Mouse (Mus musculus): ENCODE data around the gene Nrap. TPM values are rescaled to one million over a fixed set of nuclear protein-coding genes. Genes with fewer than 3 reads are reported as not detected.

Nrap gene
- polyA plus RNA-seq, 1 experiment from 2014 or later, result 0.10 TPM

DNA sequence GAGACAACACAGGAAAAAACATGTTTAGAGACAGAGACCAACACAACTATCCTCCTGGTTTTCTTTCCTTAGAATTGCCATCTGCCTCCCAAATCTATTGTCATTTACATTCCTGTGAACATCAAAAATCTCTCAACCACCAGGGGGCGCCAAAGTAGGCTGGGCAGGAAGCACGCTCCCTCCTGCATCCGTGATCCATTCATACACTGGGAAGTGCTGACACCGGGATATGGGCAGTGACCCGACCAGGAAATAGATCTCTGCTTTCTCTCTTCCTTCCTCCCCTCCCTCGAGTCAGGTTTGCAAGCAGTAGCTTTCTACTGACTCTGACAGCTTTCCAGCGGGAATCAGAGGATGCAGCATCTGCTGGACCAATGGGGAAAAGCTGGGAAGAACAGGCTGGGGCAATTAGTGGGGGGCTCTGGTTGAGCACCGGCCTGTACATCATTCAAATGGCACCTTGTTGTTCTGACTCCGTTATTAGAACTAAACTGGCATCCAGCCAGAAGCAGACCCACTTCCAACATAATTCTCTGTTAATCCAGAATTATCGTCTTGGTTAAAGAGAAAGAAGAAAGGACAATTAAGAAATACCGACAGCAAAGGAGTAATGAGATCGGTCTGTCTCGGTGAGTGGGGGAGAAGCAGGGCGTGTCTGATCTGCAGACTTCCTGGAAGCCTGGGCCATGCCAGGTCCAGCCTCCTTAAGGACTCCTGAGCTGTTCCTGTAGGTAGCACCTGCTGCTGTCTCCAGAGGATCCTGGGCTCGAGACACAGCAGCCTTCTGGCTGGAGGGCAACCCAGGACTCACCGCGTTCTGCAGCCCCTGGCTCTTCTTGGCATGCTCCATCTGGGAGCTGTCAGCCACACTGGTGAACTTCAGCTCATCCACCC, 33.1 kb downstream of the Nrap start:
- Histone ChIP-seq H3K27ac (no peak overlapping the region), H3K9ac (no peak overlapping the region), H3K4me2 (no peak overlapping the region), H3K9me3 (replicated peaks) (no peaks in the 10 kb centered on the region), H3K27me3 (replicated peaks) (no peaks in the 10 kb centered on the region), H3K4me1 (peaks cover 8% of the 10 kb centered on the region; the same call in 1 of the 2 replicates), H3K36me3 (no peaks in the 10 kb centered on the region), H3K4me3 (no peak overlapping the region)
- WGBS (ENCODE audit: insufficient replicate concordance), result 31% methylated on average over 17 of the region's 17 CpGs
- ATAC-seq, result no peak

DNA sequence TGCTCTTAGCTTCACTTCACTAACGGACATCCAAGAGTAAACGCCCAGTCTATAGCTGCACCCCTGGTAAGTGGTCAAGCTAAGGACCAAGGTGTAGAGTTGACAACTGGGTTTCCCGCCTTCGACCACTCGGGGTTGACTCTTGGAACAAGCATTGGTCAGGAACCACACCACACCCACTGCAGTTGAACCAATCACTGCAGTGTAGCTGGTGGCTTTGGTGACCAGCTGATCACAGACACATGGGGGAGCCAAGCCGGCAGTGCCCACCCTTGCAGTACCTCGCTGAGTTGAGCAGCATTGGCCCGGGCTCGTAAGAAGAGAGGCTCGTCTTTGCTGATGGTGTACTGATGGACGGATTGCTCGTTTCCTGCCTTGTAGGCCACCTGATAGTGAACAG, 34.6 kb downstream of the Nrap start:
- Histone ChIP-seq H3K4me3 (no peak overlapping the region), H3K4me1 (peaks cover 8% of the 10 kb centered on the region; the same call in 1 of the 2 replicates), H3K27me3 (replicated peaks) (no peaks in the 10 kb centered on the region), H3K27ac (no peak overlapping the region), H3K4me2 (no peak overlapping the region), H3K9me3 (replicated peaks) (no peaks in the 10 kb centered on the region), H3K36me3 (no peaks in the 10 kb centered on the region), H3K9ac (no peak overlapping the region)
- 69% methylated on average over 12 of the region's 12 CpGs for WGBS (ENCODE audit: insufficient replicate concordance)
- ATAC-seq, result no peak

DNA sequence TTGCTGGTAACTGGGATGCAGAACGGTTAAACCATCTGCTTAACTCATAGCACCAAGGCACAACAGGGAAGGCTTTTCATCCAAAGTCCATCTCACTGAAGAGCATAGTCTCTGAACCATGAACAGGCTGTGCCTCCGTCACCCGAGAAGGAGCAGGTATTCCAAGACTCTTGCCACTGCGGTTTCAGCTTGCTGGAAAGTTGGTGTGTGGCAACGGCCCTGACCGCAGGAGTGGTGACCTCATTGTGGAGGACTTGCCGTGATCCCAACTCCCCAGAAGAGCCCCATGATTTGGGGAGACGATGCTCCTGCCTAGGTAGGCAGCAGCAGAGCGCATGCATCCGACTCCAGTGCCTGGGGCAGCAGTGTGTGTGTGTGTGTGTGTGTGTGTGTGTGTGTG, 36.1 kb downstream of the Nrap start:
- Histone ChIP-seq H3K4me1 (peaks cover 8% of the 10 kb centered on the region; the same call in 1 of the 2 replicates), H3K9me3 (replicated peaks) (no peaks in the 10 kb centered on the region), H3K27me3 (replicated peaks) (no peaks in the 10 kb centered on the region), H3K4me3 (no peak overlapping the region), H3K4me2 (no peak overlapping the region), H3K36me3 (no peaks in the 10 kb centered on the region), H3K9ac (no peak overlapping the region), H3K27ac (no peak overlapping the region)
- 73% methylated on average over 10 of the region's 10 CpGs for WGBS (ENCODE audit: insufficient replicate concordance)
- ATAC-seq, result no peak

GRCm38 (mm10) chr19:56349295-56349694, 40.5 kb downstream of the Nrap start:
- no peaks in the 10 kb centered on the region for H3K36me3 ChIP-seq
- ATAC-seq, result no peak; the same call in 1 of the 2 replicates

DNA sequence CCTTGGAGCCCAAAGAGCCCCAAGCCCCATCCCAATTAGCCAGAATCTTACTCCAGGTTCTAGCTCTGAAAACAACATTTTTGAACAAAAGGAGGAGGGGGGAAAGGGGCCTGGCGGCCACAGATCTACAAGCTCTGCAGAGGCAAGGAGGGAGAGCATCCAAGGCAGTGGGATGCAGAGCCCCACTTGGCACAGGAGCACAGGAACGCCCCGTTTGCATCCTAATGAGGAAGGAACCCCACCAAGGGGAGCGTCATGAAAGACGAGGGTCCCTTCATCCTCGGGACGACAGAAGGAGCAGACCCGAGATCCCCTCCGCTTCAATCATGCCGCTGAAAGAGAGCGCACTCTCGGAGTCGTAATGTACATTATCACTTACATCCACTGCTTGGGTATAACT, 43.1 kb downstream of the Nrap start:
- Histone ChIP-seq H3K27ac (no peak overlapping the region), H3K27me3 (replicated peaks) (peaks cover 10% of the 10 kb centered on the region; the same call in 1 of the 2 replicates), H3K9me3 (replicated peaks) (no peaks in the 10 kb centered on the region), H3K9ac (no peak overlapping the region), H3K4me1 (no peaks in the 10 kb centered on the region), H3K36me3 (no peaks in the 10 kb centered on the region), H3K4me3 (no peak overlapping the region), H3K4me2 (no peak overlapping the region)
- WGBS (ENCODE audit: insufficient replicate concordance), result 47% methylated on average over 13 of the region's 13 CpGs
- ATAC-seq, result no peak

More at GRCm38 (mm10) chr19:56349295-56349694, 40.5 kb downstream of the Nrap start:
- no peak overlapping the region for H3K4me2 ChIP-seq
- H3K9me3 ChIP-seq (replicated peaks), result no peaks in the 10 kb centered on the region
- no peak overlapping the region for H3K4me3 ChIP-seq
- no peak overlapping the region for H3K27ac ChIP-seq
- WGBS (ENCODE audit: insufficient replicate concordance), result 33% methylated on average over 6 of the region's 6 CpGs
- no peak overlapping the region for H3K9ac ChIP-seq
- H3K4me1 ChIP-seq, result no peaks in the 10 kb centered on the region
- H3K27me3 ChIP-seq (replicated peaks), result peaks cover 5% of the 10 kb centered on the region; the same call in 1 of the 2 replicates

GRCm38 (mm10) chr19:56346016-56346415, 43.8 kb downstream of the Nrap start:
- no peak for ATAC-seq
- 53% methylated on average over 3 of the region's 3 CpGs for WGBS (ENCODE audit: insufficient replicate concordance)
- Histone ChIP-seq H3K27me3 (replicated peaks) (peaks cover 10% of the 10 kb centered on the region; the same call in 1 of the 2 replicates), H3K36me3 (no peaks in the 10 kb centered on the region), H3K4me2 (no peak overlapping the region), H3K4me1 (no peaks in the 10 kb centered on the region), H3K9ac (no peak overlapping the region), H3K9me3 (replicated peaks) (no peaks in the 10 kb centered on the region), H3K27ac (no peak overlapping the region), H3K4me3 (no peak overlapping the region)

- Histone ChIP-seq H3K9ac (no peak overlapping the region), H3K9me3 (replicated peaks) (no peaks in the 10 kb centered on the region), H3K36me3 (no peaks in the 10 kb centered on the region), H3K27ac (no peak overlapping the region), H3K4me3 (no peak overlapping the region), H3K4me2 (no peak overlapping the region), H3K27me3 (replicated peaks) (peaks cover 10% of the 10 kb centered on the region; the same call in 1 of the 2 replicates), H3K4me1 (no peaks in the 10 kb centered on the region)
- 73% methylated on average over 26 of the region's 26 CpGs for whole genome bisulfite sequencing (ENCODE audit: insufficient replicate concordance)
- ATAC-seq, result no peak
Measured at GRCm38 (mm10) chr19:56343869-56344563, 45.8 kb downstream of the Nrap start.

GRCm38 (mm10) chr19:56342006-56342405, 47.8 kb downstream of the Nrap start:
- Histone ChIP-seq H3K9ac (no peak overlapping the region), H3K4me2 (no peak overlapping the region), H3K27me3 (replicated peaks) (peaks cover 10% of the 10 kb centered on the region), H3K36me3 (no peaks in the 10 kb centered on the region), H3K4me3 (no peak overlapping the region), H3K27ac (no peak overlapping the region), H3K4me1 (no peaks in the 10 kb centered on the region), H3K9me3 (replicated peaks) (no peaks in the 10 kb centered on the region)
- no peak for ATAC-seq
- WGBS (ENCODE audit: insufficient replicate concordance), result 73% methylated on average over 8 of the region's 8 CpGs

- H3K27me3 ChIP-seq (replicated peaks), result peaks cover 3% of the 10 kb centered on the region; the same call in 1 of the 2 replicates
- H3K4me1 ChIP-seq, result no peaks in the 10 kb centered on the region
- H3K9me3 ChIP-seq (replicated peaks), result no peaks in the 10 kb centered on the region
- no peaks in the 10 kb centered on the region for H3K36me3 ChIP-seq
- H3K27ac ChIP-seq, result no peak overlapping the region
- no peak overlapping the region for H3K9ac ChIP-seq
- H3K4me2 ChIP-seq, result no peak overlapping the region
- ATAC-seq, result no peak
- no peak overlapping the region for H3K4me3 ChIP-seq
- 74% methylated on average over 12 of the region's 12 CpGs for WGBS (ENCODE audit: insufficient replicate concordance)
Measured at GRCm38 (mm10) chr19:56336826-56337225, 53.0 kb downstream of the Nrap start.

- no peak overlapping the region for H3K27ac ChIP-seq
- H3K9me3 ChIP-seq (replicated peaks), result no peaks in the 10 kb centered on the region
- no peak for ATAC-seq
- H3K36me3 ChIP-seq, result no peaks in the 10 kb centered on the region
- H3K4me1 ChIP-seq, result no peaks in the 10 kb centered on the region
- no peak overlapping the region for H3K4me2 ChIP-seq
- no peak overlapping the region for H3K4me3 ChIP-seq
- H3K27me3 ChIP-seq (replicated peaks), result peaks cover 3% of the 10 kb centered on the region; the same call in 1 of the 2 replicates
- no peak overlapping the region for H3K9ac ChIP-seq
- WGBS (ENCODE audit: insufficient replicate concordance), result 78% methylated on average over 17 of the region's 17 CpGs
Measured at GRCm38 (mm10) chr19:56336321-56336720, 53.5 kb downstream of the Nrap start.

- Histone ChIP-seq H3K9ac (no peak overlapping the region), H3K27me3 (replicated peaks) (no peaks in the 10 kb centered on the region), H3K4me2 (no peak overlapping the region), H3K9me3 (replicated peaks) (no peaks in the 10 kb centered on the region), H3K27ac (no peak overlapping the region), H3K4me1 (no peaks in the 10 kb centered on the region), H3K4me3 (no peak overlapping the region), H3K36me3 (no peaks in the 10 kb centered on the region)
- 78% methylated on average over 21 of the region's 21 CpGs for WGBS (ENCODE audit: insufficient replicate concordance)
- ATAC-seq, result no peak
Measured at GRCm38 (mm10) chr19:56326243-56326855, 63.5 kb downstream of the Nrap start.

GRCm38 (mm10) chr19:56325676-56326075, 64.2 kb downstream of the Nrap start:
- Histone ChIP-seq H3K9ac (no peak overlapping the region), H3K36me3 (no peaks in the 10 kb centered on the region), H3K27ac (no peak overlapping the region), H3K4me3 (no peak overlapping the region), H3K9me3 (replicated peaks) (no peaks in the 10 kb centered on the region), H3K4me1 (no peaks in the 10 kb centered on the region), H3K4me2 (no peak overlapping the region), H3K27me3 (replicated peaks) (no peaks in the 10 kb centered on the region)
- 64% methylated on average over 10 of the region's 10 CpGs for WGBS (ENCODE audit: insufficient replicate concordance)
- no peak for ATAC-seq
